Mouse (Mus musculus) ES-E14 (cell line): Measurements from ENCODE around the gene Esyt2.

ENCODE experiments used
- HCFC1 ChIP-seq: IDR thresholded peaks from 2 replicates; pipeline ENCODE4 v1.6.1; 2012; ENCODE audit warnings: low read length, inconsistent platforms, borderline replicate concordance; ENCODE audit not compliant: insufficient read depth
- ZNF384 ChIP-seq: IDR thresholded peaks from 2 replicates; pipeline ENCODE4 v1.6.1; 2012; ENCODE audit warnings: low read depth, low read length, inconsistent platforms

DNA sequence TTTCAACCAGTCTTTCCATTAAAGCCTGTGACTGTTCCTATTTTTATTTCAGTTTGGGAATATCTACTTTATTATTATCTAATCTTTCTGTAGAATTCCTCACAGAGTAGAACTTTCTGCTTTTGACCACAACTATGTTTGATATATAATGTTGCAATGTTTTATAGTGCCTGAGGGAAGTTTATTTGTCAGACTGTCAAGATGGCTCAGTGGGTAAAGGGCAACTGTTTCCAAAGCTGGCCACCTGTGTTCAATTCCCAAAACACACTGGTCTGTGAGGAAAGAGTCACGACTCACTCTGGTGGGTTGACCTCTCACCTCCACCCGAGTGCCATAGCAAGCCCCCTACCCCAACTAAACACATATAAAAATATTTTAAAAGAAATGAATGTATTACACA, 68.4 kb downstream of the Esyt2 start:
- TF ChIP-seq ZNF384 (no peak), HCFC1 (no peak)
